Mouse (Mus musculus): Measurements from ENCODE around the gene Itga5.
"Not testable (repeated sequence)": the region's sequence is repeated elsewhere in the genome, so short reads cannot be mapped to it uniquely, and the experiment has no call there.

Itga5 gene

GRCm38 (mm10) chr15:103366376-103367149 lies at the start of gene Itga5:
TSS of gene Itga5 (minus strand) at chr15:103366763.
- in situ Hi-C loops (cut with MseI, MboI), result no loop called here

GRCm38 (mm10) chr15:103405586-103405985 lies 39.0 kb upstream of the Itga5 start:
- in situ Hi-C loops (cut with MseI, MboI), result not testable (repeated sequence)

- in situ Hi-C loops (cut with MseI, MboI), result no loop called here
These were observed 34.8 kb upstream of the Itga5 start for GRCm38 (mm10) chr15:103401361-103401760.

- in situ Hi-C loops (cut with MseI, MboI), result no loop called here
These were observed 27.0 kb upstream of the Itga5 start for GRCm38 (mm10) chr15:103393577-103393976.

- in situ Hi-C loops (cut with MseI, MboI), result loop anchor here in 1 of 2 experiments (5.0 kb wide), 1 partner anchor 41 kb away; no protein-coding TSS in a partner anchor
These were observed 22.1 kb upstream of the Itga5 start for GRCm38 (mm10) chr15:103388556-103389145.

GRCm38 (mm10) chr15:103383771-103384488 lies 17.4 kb upstream of the Itga5 start:
- in situ Hi-C loops (cut with MseI, MboI), result no loop called here

- in situ Hi-C loops (cut with MseI, MboI), result no loop called here
These were observed 16.3 kb upstream of the Itga5 start for GRCm38 (mm10) chr15:103382795-103383406.

- in situ Hi-C loops (cut with MseI, MboI), result no loop called here
These were observed 15.5 kb upstream of the Itga5 start for GRCm38 (mm10) chr15:103382075-103382474.

GRCm38 (mm10) chr15:103378665-103379356 lies 12.2 kb upstream of the Itga5 start:
- in situ Hi-C loops (cut with MseI, MboI), result no loop called here

GRCm38 (mm10) chr15:103377752-103378664 lies 11.4 kb upstream of the Itga5 start:
- in situ Hi-C loops (cut with MseI, MboI), result no loop called here

- in situ Hi-C loops (cut with MseI, MboI), result no loop called here
These were observed 10.3 kb upstream of the Itga5 start for GRCm38 (mm10) chr15:103376837-103377269.

GRCm38 (mm10) chr15:103375112-103375800 lies 8.7 kb upstream of the Itga5 start:
- in situ Hi-C loops (cut with MseI, MboI), result no loop called here

GRCm38 (mm10) chr15:103372461-103372860 lies 5.9 kb upstream of the Itga5 start:
- in situ Hi-C loops (cut with MseI, MboI), result no loop called here

GRCm38 (mm10) chr15:103371741-103372140 lies 5.2 kb upstream of the Itga5 start:
- in situ Hi-C loops (cut with MseI, MboI), result no loop called here

GRCm38 (mm10) chr15:103371208-103371607 lies 4.6 kb upstream of the Itga5 start:
- in situ Hi-C loops (cut with MseI, MboI), result no loop called here

- in situ Hi-C loops (cut with MseI, MboI), result no loop called here
These were observed 3.9 kb upstream of the Itga5 start for GRCm38 (mm10) chr15:103370462-103370861.

GRCm38 (mm10) chr15:103369123-103369522 lies 2.6 kb upstream of the Itga5 start:
- in situ Hi-C loops (cut with MseI, MboI), result no loop called here

- in situ Hi-C loops (cut with MseI, MboI), result no loop called here
These were observed 1.8 kb upstream of the Itga5 start for GRCm38 (mm10) chr15:103368179-103368940.

All from mouse trophoblast stem cell (cell line).